In genomic region chr13:95960477-95961185, GRCm38 (mm10) we compare ENCODE assay signal across 7 mouse cellular contexts.
A peak's percentile ranks its signal among the peaks of the same experiment; 100 is the strongest.
DNase-seq lines count a peak whose midpoint lies in the region; ATAC-seq and TF ChIP-seq lines count a peak whose summit lies in the region.

No protein-coding gene starts in this region.

- no peak for TF ChIP-seq CTCF in E14TG2a.4 (conservative IDR thresholded peaks at IDR 0.05; ENCODE audit: low read length)

- under 1% methylated on average over 10 of the region's 10 CpGs for WGBS in lung, embryonic 16.5 days
- 7% methylated on average over 10 of the region's 10 CpGs for WGBS in stomach, embryonic 16.5 days

- no peaks in the 10 kb centered on the region for H3K9me3 ChIP-seq in E14TG2a.4 (ENCODE audit: low read length)
- no peaks in the 10 kb centered on the region for H3K9me3 ChIP-seq in lung, embryonic 16.5 days (ENCODE audit: control insufficient read depth, low read length)
- no peaks in the 10 kb centered on the region for H3K9me3 ChIP-seq in stomach, embryonic 16.5 days (replicated peaks; ENCODE audit: control insufficient read depth, low read length)

- H3K9ac ChIP-seq in lung, embryonic 16.5 days (ENCODE audit: low read length): peak overlapping the region; percentile 51
- H3K9ac ChIP-seq in stomach, embryonic 16.5 days (ENCODE audit: low read length): peak overlapping the region; percentile 67

- peak; percentile 86 for DNase-seq in CD4-positive, CD25-positive, alpha-beta regulatory T cell, adult 2 months (ENCODE audit: low read depth, low spot score)
- no peak for DNase-seq in adrenal gland, adult (ENCODE audit: inconsistent age in 2 of 2, low spot score in 1 of 2)

- no peaks in the 10 kb centered on the region for H3K27me3 ChIP-seq in E14TG2a.4 (ENCODE audit: insufficient read depth, low read length)
- H3K27me3 ChIP-seq in lung, embryonic 16.5 days (ENCODE audit: control insufficient read depth, insufficient read depth, low read depth, low read length): 0 out of 2 replicates have a peak, but pooled peaks cover 2% of the 10 kb centered on the region
- H3K27me3 ChIP-seq in stomach, embryonic 16.5 days (ENCODE audit: control insufficient read depth, insufficient read depth, low read length): no peaks in the 10 kb centered on the region

- peak; percentile 49 for ATAC-seq in granulocyte monocyte progenitor cell, adult 5-6 weeks (replicated peaks; ENCODE audit: poor library complexity, severe bottlenecking)
- peak; percentile 35; the same call in 1 of the 2 replicates for ATAC-seq in lung, embryonic 16.5 days (ENCODE audit: low read depth)
- ATAC-seq in stomach, embryonic 16.5 days (ENCODE audit: insufficient read depth, low FRiP score): no peak; the same call in 1 of the 2 replicates
- no peak for ATAC-seq in cerebellum, adult (ENCODE audit: insufficient number of reproducible peaks, low FRiP score, low TSS enrichment)

- no peak overlapping the region for H3K27ac ChIP-seq in lung, embryonic 16.5 days (ENCODE audit: low read length)
- peak overlapping the region; percentile 73; the same call in 1 of the 2 replicates for H3K27ac ChIP-seq in stomach, embryonic 16.5 days (ENCODE audit: low read length)

- H3K4me3 ChIP-seq in E14TG2a.4 (replicated peaks; ENCODE audit: low read length): 0 out of 2 replicates have a peak overlapping the region, but pooled peaks have one; percentile 13
- peak overlapping the region; percentile 46 for H3K4me3 ChIP-seq in lung, embryonic 16.5 days (ENCODE audit: low read length)
- H3K4me3 ChIP-seq in stomach, embryonic 16.5 days (replicated peaks; ENCODE audit: low read length): peak overlapping the region; percentile 46

- H3K4me1 ChIP-seq in E14TG2a.4 (replicated peaks; ENCODE audit: low read depth, low read length): peaks cover 12% of the 10 kb centered on the region
- H3K4me1 ChIP-seq in lung, embryonic 16.5 days (replicated peaks; ENCODE audit: control insufficient read depth, insufficient read depth, low read length): peaks cover 17% of the 10 kb centered on the region
- peaks cover 15% of the 10 kb centered on the region; the same call in 1 of the 2 replicates for H3K4me1 ChIP-seq in stomach, embryonic 16.5 days (ENCODE audit: control insufficient read depth, insufficient read depth, low read length)

- H3K36me3 ChIP-seq in E14TG2a.4 (ENCODE audit: insufficient read depth, low read length): no peaks in the 10 kb centered on the region
- H3K36me3 ChIP-seq in lung, embryonic 16.5 days (ENCODE audit: control insufficient read depth, insufficient read depth, low read length): no peaks in the 10 kb centered on the region
- no peaks in the 10 kb centered on the region for H3K36me3 ChIP-seq in stomach, embryonic 16.5 days (ENCODE audit: control insufficient read depth, insufficient read depth, low read length)

- H3K4me2 ChIP-seq in lung, embryonic 16.5 days (ENCODE audit: low read depth, low read length): peak overlapping the region; percentile 78
- peak overlapping the region; percentile 79 for H3K4me2 ChIP-seq in stomach, embryonic 16.5 days (ENCODE audit: low read depth, low read length)

Comparison
In these comparisons a context has a peak if more than half of its experiments do, and no peak if none do; other contexts are left out.
1. ATAC-seq: peak in granulocyte monocyte progenitor cell, adult 5-6 weeks (single experiment) and lung, embryonic 16.5 days (single experiment); none in stomach, embryonic 16.5 days (single experiment) and cerebellum, adult (single experiment).
2. Peak in every context shown above with its lines, with median percentiles within 50 percentile points of each other: H3K4me3 ChIP-seq.